Mouse (Mus musculus) urinary bladder, postnatal 36 days (tissue): ENCODE results near the gene Caprin1.

Experiments used
- DNase-seq, 2 experiments: peaks; one replicate each; pipeline ENCODE4 v3.0.0; 2022; ENCODE audit warnings: low spot score in 2 of 2, mixed read lengths in 1 of 2

Gene Caprin1

GRCm38 (mm10) chr2:103796861-103797466 lies 485 bp downstream of the Caprin1 start:
- DNase-seq = peak; percentile 68 to 79

DNA sequence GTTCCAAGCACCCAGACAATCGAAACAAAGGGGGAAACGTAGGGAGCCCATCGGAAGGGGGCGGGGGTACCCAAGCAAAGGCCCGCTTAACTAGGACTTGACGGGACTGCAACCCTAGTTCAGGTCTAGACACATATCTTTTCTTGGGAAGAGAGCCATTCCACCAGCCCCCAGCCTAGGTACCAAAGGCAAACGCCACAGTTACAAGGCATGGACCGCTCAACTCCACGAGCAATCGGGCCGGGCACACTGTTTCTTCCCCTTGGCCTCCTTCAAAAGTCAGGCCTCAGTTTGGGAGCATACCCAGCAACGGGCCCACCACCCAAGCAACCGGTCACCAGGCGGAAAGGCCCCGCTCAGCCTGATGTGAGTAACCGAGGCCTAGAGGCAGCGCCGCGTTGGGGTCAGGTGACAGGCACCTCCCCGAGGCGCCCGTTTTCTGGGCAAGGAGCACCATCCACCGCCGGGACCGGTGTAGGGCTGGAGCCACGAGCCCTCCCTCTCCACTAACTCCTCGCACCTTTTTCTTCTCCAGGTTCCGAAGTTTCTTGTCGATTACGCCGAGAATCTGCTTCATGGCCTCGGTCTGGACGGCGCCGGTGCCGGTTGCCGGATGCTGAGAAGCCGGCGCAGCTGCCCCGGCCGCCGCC lies 1.1 kb downstream of the Caprin1 start:
- peak; percentile 39 to 50 for DNase-seq

GRCm38 (mm10) chr2:103795843-103796210 lies 1.6 kb downstream of the Caprin1 start:
- DNase-seq = peak; percentile 54 to 79

DNA sequence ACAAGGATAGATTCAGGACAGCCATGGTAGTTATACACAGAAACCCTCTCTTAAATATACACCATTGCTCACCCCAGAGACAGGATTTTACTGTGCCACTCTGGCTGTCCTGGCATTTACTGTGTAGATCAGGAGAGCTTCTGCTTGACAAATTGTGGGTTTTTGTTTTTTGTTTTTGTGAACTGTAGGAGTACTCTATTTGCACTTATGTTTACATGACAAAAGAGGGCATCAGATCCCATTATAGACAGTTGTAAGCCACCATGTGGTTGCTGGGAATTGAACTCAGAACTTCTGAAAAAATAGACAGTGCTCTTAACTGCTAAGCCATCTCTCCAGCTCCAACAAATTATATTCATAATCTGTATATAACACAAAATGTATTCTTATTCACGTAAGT lies 5.4 kb downstream of the Caprin1 start:
- DNase-seq = no peak

DNA sequence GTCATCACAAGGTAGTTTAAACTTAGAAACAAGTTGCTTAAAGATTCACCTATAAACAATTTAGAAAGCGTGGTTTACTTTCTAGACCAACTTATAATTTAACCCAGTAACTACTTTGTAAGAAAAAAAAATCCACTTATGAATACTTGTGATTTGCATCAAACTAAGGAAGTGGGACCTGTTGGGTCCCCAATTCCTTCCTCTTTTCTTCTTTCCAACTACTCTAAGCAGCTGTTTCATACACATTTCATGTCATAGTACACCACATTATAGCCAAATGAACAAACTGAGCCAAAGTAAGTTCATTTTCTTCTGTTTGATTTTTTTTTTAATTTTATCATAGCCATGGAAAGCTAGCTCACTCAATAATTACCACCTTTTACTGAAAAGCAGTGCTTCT lies 11.7 kb downstream of the Caprin1 start:
- no peak for DNase-seq

DNA sequence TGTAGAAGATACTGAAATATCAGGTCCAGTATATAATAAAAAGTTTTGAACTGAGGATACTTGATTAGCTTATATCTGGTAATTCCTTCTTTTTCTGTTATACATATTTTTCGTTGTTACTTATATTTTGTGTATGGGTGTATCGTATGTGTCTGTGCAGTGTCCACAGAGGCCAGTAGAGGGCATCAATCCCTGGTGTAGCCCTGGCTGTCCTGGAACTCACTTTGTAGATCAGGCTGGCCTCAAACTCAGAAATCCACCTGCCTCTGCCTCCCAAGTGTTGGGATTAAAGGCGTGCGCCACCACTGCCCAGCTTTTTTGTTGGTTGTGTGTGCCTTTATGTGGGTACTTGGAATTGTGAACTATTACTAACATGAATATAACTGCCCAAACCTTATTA lies 12.8 kb downstream of the Caprin1 start:
- no peak for DNase-seq

DNA sequence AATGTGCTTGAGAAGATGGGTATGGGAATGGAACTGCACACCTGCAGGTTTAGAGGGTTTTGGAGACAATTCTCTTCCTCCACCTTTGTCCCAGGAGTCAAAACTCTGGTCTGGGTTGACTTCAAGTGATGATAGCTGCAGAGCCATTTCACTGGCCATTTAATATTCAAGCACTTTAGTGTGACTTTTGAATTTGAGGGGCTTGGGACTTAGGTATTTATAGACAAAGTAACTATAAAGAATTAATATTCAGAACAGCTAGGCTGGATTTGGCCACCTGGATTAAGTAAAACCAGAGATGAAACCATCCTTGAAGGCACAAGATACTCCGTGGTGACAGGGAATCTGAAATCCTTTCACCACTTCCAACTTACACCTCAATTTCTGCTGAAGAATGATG lies 35.0 kb downstream of the Caprin1 start:
- DNase-seq = no peak

GRCm38 (mm10) chr2:103761993-103762392 lies 35.5 kb downstream of the Caprin1 start:
- no peak for DNase-seq

DNA sequence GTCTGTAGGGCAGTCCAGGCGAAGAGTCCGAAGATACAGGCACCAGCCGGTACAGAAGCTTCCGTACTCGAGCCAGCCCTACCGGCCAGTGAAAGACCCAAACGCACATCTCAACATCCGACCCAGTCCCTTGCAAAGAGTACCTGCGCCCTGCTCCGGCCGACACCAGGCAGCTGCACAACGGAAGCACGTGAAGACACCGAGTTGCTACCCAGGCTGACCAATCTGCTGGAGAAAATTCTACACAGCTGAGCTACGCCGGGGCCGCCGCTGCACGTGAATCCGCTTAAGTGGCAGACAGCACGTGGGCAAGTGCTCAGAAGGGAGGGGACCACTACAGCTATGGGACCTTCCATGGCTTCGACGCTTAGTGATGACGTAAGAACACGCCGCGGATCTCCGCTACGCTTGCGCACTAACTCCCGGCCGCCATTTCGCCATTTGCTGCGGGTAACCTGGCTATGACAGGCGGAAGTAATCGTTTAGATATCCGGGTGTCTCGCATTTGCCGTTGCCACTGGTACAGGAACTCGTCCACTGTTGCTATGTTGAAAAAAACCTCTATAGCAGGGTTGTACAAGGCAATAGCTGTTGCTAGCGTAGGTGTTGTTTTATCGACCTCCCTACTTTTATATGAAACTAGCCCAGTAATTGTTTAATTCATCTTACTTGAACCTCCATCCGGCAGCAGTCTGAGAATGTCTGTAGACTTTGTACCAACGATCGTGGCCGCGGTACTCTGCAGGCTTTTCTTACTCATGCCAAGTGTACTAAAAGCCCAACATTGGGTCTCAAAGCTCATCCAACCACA lies 36.3 kb downstream of the Caprin1 start, which contains the start of gene Nat10:
TSS of gene Nat10 (minus strand) at position 365 of the 811 bp plus-strand sequence.
- peak; percentile 96 to 98 for DNase-seq

GRCm38 (mm10) chr2:103760421-103760820 lies 37.0 kb downstream of the Caprin1 start:
- no peak for DNase-seq

DNA sequence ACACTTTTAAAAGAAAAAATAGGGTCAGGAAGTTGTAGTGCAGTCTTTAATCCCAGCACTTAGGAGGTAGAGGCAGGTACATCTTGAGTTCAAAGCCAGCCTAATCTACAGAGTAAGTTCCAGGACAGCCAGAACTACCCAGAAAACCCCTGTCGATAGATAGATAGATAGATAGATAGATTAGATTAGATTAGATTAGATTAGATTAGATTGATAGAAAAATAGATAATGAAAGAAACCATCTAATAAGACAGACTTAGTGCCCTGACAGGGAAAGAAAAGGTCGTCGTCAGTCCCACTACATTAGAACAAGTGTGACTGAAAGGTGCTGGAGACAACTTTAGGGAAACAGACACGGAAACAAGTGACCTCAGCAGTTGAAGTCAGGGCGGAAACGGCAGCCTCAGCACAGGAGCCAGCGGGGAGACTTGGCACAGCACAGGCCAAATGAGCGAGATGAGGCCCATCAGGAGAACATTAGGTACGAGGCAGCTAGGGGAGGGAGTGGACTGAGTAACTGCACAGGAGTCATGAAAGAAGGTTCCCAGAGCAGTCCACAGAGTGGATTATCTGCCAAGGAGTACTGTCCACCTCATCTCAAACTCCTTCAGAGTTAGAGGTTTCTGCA lies 41.9 kb downstream of the Caprin1 start:
- DNase-seq = no peak

GRCm38 (mm10) chr2:103754614-103755013 lies 42.8 kb downstream of the Caprin1 start:
- no peak for DNase-seq

- DNase-seq = no peak
These were observed 45.7 kb downstream of the Caprin1 start for GRCm38 (mm10) chr2:103751771-103752170.

DNA sequence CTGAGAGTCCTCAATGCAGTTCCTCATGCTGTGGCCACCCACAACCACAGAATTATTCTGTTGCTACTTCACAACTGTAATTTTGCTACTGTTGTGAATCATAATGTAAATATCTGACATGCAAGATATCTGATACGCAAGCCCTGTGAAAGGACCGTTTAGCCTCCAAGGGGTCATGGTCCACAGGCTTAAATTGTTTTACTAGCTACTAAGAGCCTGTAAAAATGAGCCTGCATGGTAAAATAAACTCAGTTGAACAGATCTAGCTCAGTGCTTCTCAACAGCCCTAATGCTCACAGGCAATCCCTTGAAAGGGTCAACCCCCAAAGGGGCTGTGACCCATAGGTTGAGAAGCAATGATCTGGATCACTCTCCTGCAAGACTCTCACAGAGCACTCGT lies 48.4 kb downstream of the Caprin1 start:
- no peak for DNase-seq

GRCm38 (mm10) chr2:103747891-103748290 lies 49.6 kb downstream of the Caprin1 start:
- no peak for DNase-seq

- DNase-seq = no peak
These were observed 50.7 kb downstream of the Caprin1 start for GRCm38 (mm10) chr2:103746761-103747160.

DNA sequence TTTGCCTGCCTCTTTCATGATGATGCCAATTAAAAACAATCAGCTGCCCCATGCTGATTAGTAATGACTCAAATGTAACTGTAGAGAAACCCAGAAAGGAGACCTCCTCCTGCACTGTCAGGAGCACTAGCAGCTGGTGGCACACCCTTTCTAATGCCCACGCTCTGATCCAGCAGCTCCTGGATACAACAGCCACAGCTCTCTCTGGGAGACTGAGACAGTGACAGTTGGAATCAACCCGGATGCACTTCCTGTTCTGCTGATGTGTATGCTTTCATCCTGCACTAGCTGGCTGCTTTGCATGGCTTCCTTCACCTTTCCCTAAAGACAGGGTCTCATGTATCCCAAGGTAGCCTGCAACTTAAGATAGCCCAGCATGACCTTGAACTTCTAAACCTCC lies 51.4 kb downstream of the Caprin1 start:
- no peak for DNase-seq

GRCm38 (mm10) chr2:103745481-103745880 lies 52.0 kb downstream of the Caprin1 start:
- DNase-seq = peak in 1 of 2 experiments; percentile 17

- DNase-seq = peak; percentile 38 to 40
These were observed 53.5 kb downstream of the Caprin1 start for GRCm38 (mm10) chr2:103743988-103744387.

- DNase-seq = no peak
These were observed 53.9 kb downstream of the Caprin1 start for GRCm38 (mm10) chr2:103743536-103743935.

DNA sequence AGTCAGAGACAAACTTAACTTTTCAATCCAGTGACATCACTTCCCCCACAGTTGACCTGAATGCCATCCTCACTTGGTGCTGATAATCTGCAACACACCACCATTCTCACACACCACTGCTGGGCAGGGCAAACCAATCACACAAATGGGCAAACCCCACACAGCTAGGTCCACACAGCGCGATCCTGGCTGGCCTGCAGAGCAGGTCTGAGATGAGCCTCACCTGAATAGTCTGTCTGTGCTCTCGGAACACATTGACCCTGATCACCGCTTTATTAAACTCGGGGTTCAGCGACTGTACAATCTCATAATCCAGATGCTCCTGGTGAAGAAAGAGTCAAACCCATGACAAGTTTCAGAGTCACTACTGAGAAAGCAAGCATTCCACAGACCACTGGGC lies 54.6 kb downstream of the Caprin1 start:
- DNase-seq = no peak

GRCm38 (mm10) chr2:103731423-103731822 lies 66.0 kb downstream of the Caprin1 start:
- no peak for DNase-seq
